Mouse (Mus musculus): ENCODE measurements around the gene Rabgap1l. TPM values are rescaled to one million over a fixed set of nuclear protein-coding genes. Genes with fewer than 3 reads are reported as not detected.
A peak's percentile ranks its signal among the peaks of the same experiment; 100 is the strongest.

The Rabgap1l gene
- polyA plus RNA-seq, 1 experiment = 12.9 TPM

DNA sequence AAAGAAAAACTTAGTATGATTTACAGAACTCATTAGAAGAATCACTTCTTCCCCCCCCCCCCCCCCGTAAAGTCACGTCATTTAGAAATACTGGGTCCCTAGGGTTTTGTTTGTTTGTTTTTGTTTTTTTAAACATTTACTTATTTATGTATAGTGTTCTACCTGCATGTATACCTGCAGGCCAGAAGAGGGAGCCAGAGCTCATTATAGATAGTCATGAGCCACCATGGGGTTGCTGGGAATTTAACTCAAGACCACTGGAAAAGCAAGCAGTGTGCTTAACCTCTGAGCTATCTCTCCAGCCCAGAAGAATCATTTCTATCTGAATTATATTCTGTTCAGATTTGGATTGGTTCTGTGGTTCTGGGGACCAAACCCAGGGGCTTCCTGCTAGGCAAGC is 539.9 kb downstream of the Rabgap1l start:
- H3K27ac ChIP-seq (ENCODE audit: insufficient read depth, low read depth, low read length) = no peak overlapping the region
- no peak for TF ChIP-seq POLR2A (IDR thresholded peaks at IDR 0.05; ENCODE audit: low read depth, low read length)
- no peak for TF ChIP-seq CTCF (conservative IDR thresholded peaks at IDR 0.05; ENCODE audit: insufficient read depth, insufficient read length, low read depth, low read length)
- no peaks in the 10 kb centered on the region for H3K4me1 ChIP-seq (ENCODE audit: control insufficient read depth, insufficient read depth, low read length)
- no peaks in the 10 kb centered on the region for H3K27me3 ChIP-seq (replicated peaks; ENCODE audit: control insufficient read depth, insufficient read depth, low read length)
- 85% methylated on average over 2 of the region's 2 CpGs for WGBS
- H3K36me3 ChIP-seq (ENCODE audit: control insufficient read depth, insufficient read depth, low read length) = no peaks in the 10 kb centered on the region
- H3K4me3 ChIP-seq (ENCODE audit: insufficient read depth, low read depth, low read length) = no peak overlapping the region
- DNase-seq = no peak

DNA sequence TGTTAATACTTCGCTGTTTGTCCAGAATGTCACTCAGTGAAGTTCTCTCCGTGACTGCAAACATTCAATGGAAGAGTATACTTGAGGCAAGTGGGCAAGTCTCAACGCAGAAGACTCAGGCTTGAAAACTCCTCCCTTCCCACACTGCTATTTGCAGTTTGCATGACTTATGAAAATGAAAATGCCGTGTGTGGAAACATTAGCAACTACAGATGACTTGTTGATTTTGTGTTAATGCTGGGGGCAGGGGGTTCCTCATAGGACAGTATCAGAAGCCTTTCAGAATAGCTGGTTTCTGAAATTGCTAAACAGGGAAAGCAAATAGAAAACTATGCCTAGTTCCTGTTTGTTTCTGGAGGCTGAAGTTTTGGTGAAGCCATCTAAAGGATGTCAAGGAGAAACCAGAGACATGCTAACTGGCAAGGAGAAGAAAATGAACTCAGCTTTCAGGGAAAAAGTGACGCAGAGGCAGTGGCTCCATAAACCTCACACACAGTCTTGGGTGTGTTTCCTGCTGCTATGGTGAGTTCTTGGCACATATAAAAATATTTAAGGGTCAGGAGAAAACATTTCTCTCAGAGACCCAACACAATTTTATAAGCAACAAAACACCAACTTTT is 541.5 kb downstream of the Rabgap1l start:
- H3K4me3 ChIP-seq (ENCODE audit: insufficient read depth, low read depth, low read length) = no peak overlapping the region
- TF ChIP-seq CTCF (conservative IDR thresholded peaks at IDR 0.05; ENCODE audit: insufficient read depth, insufficient read length, low read depth, low read length) = no peak
- TF ChIP-seq POLR2A (IDR thresholded peaks at IDR 0.05; ENCODE audit: low read depth, low read length) = no peak
- no peak for DNase-seq
- H3K36me3 ChIP-seq (ENCODE audit: control insufficient read depth, insufficient read depth, low read length) = no peaks in the 10 kb centered on the region
- WGBS = 80% methylated on average over 5 of the region's 5 CpGs
- no peaks in the 10 kb centered on the region for H3K27me3 ChIP-seq (replicated peaks; ENCODE audit: control insufficient read depth, insufficient read depth, low read length)
- no peak overlapping the region for H3K27ac ChIP-seq (ENCODE audit: insufficient read depth, low read depth, low read length)
- H3K4me1 ChIP-seq (ENCODE audit: control insufficient read depth, insufficient read depth, low read length) = no peaks in the 10 kb centered on the region

DNA sequence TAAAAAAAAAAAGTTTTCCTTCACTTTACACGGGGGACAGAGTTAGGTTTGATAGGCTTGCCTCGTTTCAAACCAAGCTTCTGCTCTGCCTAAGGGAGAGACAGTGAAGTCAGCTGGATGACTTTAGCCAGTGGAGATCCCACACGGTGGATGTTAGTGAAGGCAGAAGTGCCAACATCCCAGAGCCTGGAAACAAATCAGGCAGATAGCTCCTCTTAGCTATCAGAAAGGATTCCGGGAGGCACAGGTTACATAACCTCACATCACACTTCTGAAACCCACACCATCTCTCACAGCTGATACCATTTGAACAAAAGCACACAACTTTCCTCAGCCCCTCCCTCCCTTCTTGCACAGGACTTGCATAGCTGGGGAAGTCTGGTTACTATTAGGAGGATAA is 542.2 kb downstream of the Rabgap1l start:
- Histone ChIP-seq H3K4me3 (ENCODE audit: insufficient read depth, low read depth, low read length) (no peak overlapping the region), H3K27ac (ENCODE audit: insufficient read depth, low read depth, low read length) (no peak overlapping the region), H3K27me3 (replicated peaks; ENCODE audit: control insufficient read depth, insufficient read depth, low read length) (no peaks in the 10 kb centered on the region), H3K36me3 (ENCODE audit: control insufficient read depth, insufficient read depth, low read length) (no peaks in the 10 kb centered on the region), H3K4me1 (ENCODE audit: control insufficient read depth, insufficient read depth, low read length) (no peaks in the 10 kb centered on the region)
- 50% methylated on average over 4 of the region's 4 CpGs for WGBS
- no peak for DNase-seq
- no peak for TF ChIP-seq CTCF (conservative IDR thresholded peaks at IDR 0.05; ENCODE audit: insufficient read depth, insufficient read length, low read depth, low read length)
- no peak for TF ChIP-seq POLR2A (IDR thresholded peaks at IDR 0.05; ENCODE audit: low read depth, low read length)

DNA sequence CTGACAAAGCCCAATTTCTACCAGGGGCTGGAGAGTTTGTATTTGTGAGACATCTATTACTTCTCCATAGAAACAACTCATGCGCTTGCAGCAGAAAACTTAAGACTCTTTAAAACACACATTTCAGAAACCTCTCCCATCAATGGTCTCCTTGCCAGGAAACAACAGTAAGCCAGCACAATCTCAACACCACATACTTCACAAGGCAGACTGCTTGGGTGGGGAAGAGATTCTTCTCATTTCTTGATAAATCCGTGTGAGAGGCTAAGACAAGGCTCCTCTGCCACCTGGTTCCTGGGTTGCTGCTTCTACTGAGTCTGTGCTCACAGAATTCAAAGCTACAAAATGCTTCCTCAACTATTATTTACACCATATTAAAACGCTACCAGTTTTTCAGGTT is 543.2 kb downstream of the Rabgap1l start:
- WGBS = 77% methylated on average over 3 of the region's 3 CpGs
- no peak overlapping the region for H3K27ac ChIP-seq (ENCODE audit: insufficient read depth, low read depth, low read length)
- TF ChIP-seq CTCF (conservative IDR thresholded peaks at IDR 0.05; ENCODE audit: insufficient read depth, insufficient read length, low read depth, low read length) (no peak), POLR2A (IDR thresholded peaks at IDR 0.05; ENCODE audit: low read depth, low read length) (no peak)
- no peaks in the 10 kb centered on the region for H3K4me1 ChIP-seq (ENCODE audit: control insufficient read depth, insufficient read depth, low read length)
- no peaks in the 10 kb centered on the region for H3K36me3 ChIP-seq (ENCODE audit: control insufficient read depth, insufficient read depth, low read length)
- H3K4me3 ChIP-seq (ENCODE audit: insufficient read depth, low read depth, low read length) = no peak overlapping the region
- no peaks in the 10 kb centered on the region for H3K27me3 ChIP-seq (replicated peaks; ENCODE audit: control insufficient read depth, insufficient read depth, low read length)
- no peak for DNase-seq

- DNase-seq = no peak
- TF ChIP-seq CTCF (conservative IDR thresholded peaks at IDR 0.05; ENCODE audit: insufficient read depth, insufficient read length, low read depth, low read length) (no peak), POLR2A (IDR thresholded peaks at IDR 0.05; ENCODE audit: low read depth, low read length) (no peak)
- Histone ChIP-seq H3K4me3 (ENCODE audit: insufficient read depth, low read depth, low read length) (no peak overlapping the region), H3K4me1 (ENCODE audit: control insufficient read depth, insufficient read depth, low read length) (no peaks in the 10 kb centered on the region), H3K27me3 (replicated peaks; ENCODE audit: control insufficient read depth, insufficient read depth, low read length) (no peaks in the 10 kb centered on the region), H3K27ac (ENCODE audit: insufficient read depth, low read depth, low read length) (no peak overlapping the region), H3K36me3 (ENCODE audit: control insufficient read depth, insufficient read depth, low read length) (no peaks in the 10 kb centered on the region; the same call in 1 of the 2 replicates)
- WGBS = 85% methylated on average over 9 of the region's 9 CpGs
These were observed 545.5 kb downstream of the Rabgap1l start for GRCm38 (mm10) chr1:160247473-160247872.

GRCm38 (mm10) chr1:160246844-160247243 is 546.2 kb downstream of the Rabgap1l start:
- TF ChIP-seq POLR2A (IDR thresholded peaks at IDR 0.05; ENCODE audit: low read depth, low read length) = no peak
- TF ChIP-seq CTCF (conservative IDR thresholded peaks at IDR 0.05; ENCODE audit: insufficient read depth, insufficient read length, low read depth, low read length) = no peak
- DNase-seq = peak; percentile 16
- Histone ChIP-seq H3K4me1 (ENCODE audit: control insufficient read depth, insufficient read depth, low read length) (no peaks in the 10 kb centered on the region), H3K36me3 (ENCODE audit: control insufficient read depth, insufficient read depth, low read length) (no peaks in the 10 kb centered on the region; the same call in 1 of the 2 replicates), H3K4me3 (ENCODE audit: insufficient read depth, low read depth, low read length) (no peak overlapping the region), H3K27ac (ENCODE audit: insufficient read depth, low read depth, low read length) (no peak overlapping the region), H3K27me3 (replicated peaks; ENCODE audit: control insufficient read depth, insufficient read depth, low read length) (no peaks in the 10 kb centered on the region)
- WGBS = 64% methylated on average over 4 of the region's 4 CpGs

DNA sequence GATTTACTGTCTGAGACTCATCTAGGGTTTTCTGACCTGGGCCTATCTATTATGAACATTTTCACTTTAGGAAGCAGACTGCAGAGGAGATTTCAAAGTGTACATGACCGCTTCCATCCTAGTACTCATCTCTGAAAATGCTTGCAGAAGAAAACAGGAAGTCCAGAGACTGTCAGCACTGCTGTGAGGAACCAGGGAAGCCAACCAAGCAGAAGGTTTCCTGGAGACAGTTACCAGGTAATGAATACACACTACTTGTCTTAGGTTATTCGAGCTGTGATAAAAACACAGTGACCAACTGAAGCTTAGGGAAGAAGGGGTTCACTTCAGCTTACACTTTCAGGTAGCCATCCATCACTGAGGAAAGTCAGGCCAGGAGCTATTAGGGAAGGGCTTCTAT is 547.1 kb downstream of the Rabgap1l start:
- DNase-seq = no peak
- H3K27me3 ChIP-seq (replicated peaks; ENCODE audit: control insufficient read depth, insufficient read depth, low read length) = no peaks in the 10 kb centered on the region
- WGBS = 55% methylated on average over 2 of the region's 2 CpGs

More for the DNA sequence above, 547.1 kb downstream of the Rabgap1l start:
- Histone ChIP-seq H3K36me3 (ENCODE audit: control insufficient read depth, insufficient read depth, low read length) (no peaks in the 10 kb centered on the region; the same call in 1 of the 2 replicates), H3K4me3 (ENCODE audit: insufficient read depth, low read depth, low read length) (no peak overlapping the region), H3K27ac (ENCODE audit: insufficient read depth, low read depth, low read length) (no peak overlapping the region), H3K4me1 (ENCODE audit: control insufficient read depth, insufficient read depth, low read length) (no peaks in the 10 kb centered on the region)
- no peak for TF ChIP-seq CTCF (conservative IDR thresholded peaks at IDR 0.05; ENCODE audit: insufficient read depth, insufficient read length, low read depth, low read length)
- no peak for TF ChIP-seq POLR2A (IDR thresholded peaks at IDR 0.05; ENCODE audit: low read depth, low read length)
